Comparison of ENCODE assay signal across 19 mouse cellular contexts in genomic region chr5:116405934-116406333, GRCm38 (mm10). TPM values are rescaled to one million over a fixed set of nuclear protein-coding genes. Genes with fewer than 3 reads are reported as not detected.
A peak's percentile ranks its signal among the peaks of the same experiment; 100 is the strongest.
DNase-seq lines count a peak whose midpoint lies in the region; TF ChIP-seq lines count a peak whose summit lies in the region.
"Had no signal": no experiment of that assay in that cellular context is flagged by ENCODE, and none has a peak within 500 bp of the region (broad histone marks: within the 10 kb centered on the region; RNA-seq: fewer than 3 reads in every experiment).

No protein-coding gene starts in this region.

- TF ChIP-seq CTCF in testis, adult 2 months (IDR thresholded peaks at IDR 0.05; ENCODE audit: control insufficient read depth, insufficient read depth, insufficient replicate concordance, low read depth, low read length): no peak

- H3K4me3 ChIP-seq in testis, adult 2 months (ENCODE audit: control insufficient read depth, low read depth, low read length): peak overlapping the region; percentile 73
- no peak overlapping the region for H3K4me3 ChIP-seq in myocyte
- no peak overlapping the region for H3K4me3 ChIP-seq in heart, embryonic 10.5 days

- 100% methylated on average over 1 of the region's 1 CpGs for WGBS in heart, embryonic 10.5 days

- no peaks in the 10 kb centered on the region for H3K4me1 ChIP-seq in testis, adult 2 months (ENCODE audit: control insufficient read depth, insufficient read depth, low read length)
- H3K4me1 ChIP-seq in heart, embryonic 10.5 days: peaks cover 22% of the 10 kb centered on the region

- no peak for DNase-seq in testis, postnatal 10 days (ENCODE audit: low spot score)
- no peak for DNase-seq in heart, embryonic 10.5 days (ENCODE audit: low spot score)
- DNase-seq: adrenal gland, adult 2 months; adrenal gland, adult 8-10 months; adrenal gland, postnatal 10 days; adrenal gland, postnatal 14 days; adrenal gland, postnatal 25 days; adrenal gland, postnatal 36 days; B cell, adult 2 months; cerebellum, adult 11 months; cerebellum, adult 11-12 months; cerebellum, adult 18-20 months had no signal

- H3ac ChIP-seq in myocyte (ENCODE audit: control insufficient read depth, insufficient read length): no peak overlapping the region

- no peaks in the 10 kb centered on the region for H3K36me3 ChIP-seq in testis, adult 2 months (ENCODE audit: control insufficient read depth, insufficient read depth, low read length)
- H3K36me3 ChIP-seq in myocyte (ENCODE audit: control insufficient read depth, insufficient read depth): peaks cover 9% of the 10 kb centered on the region
- peaks cover 10% of the 10 kb centered on the region for H3K36me3 ChIP-seq in heart, embryonic 10.5 days
- H3K36me3 ChIP-seq: G1E had no signal

- no peaks in the 10 kb centered on the region for H3K27me3 ChIP-seq in testis, adult 2 months (ENCODE audit: control insufficient read depth, insufficient read depth, low read length)
- no peaks in the 10 kb centered on the region for H3K27me3 ChIP-seq in myocyte (ENCODE audit: control insufficient read depth, insufficient read depth, insufficient read length)
- no peaks in the 10 kb centered on the region for H3K27me3 ChIP-seq in heart, embryonic 10.5 days (ENCODE audit: insufficient read depth, poor library complexity, severe bottlenecking)
- H3K27me3 ChIP-seq: CH12.LX, Patski had no signal

- no peaks in the 10 kb centered on the region for H3K9me3 ChIP-seq in heart, embryonic 10.5 days

- no peak for TF ChIP-seq POLR2A in testis, adult 2 months (IDR thresholded peaks at IDR 0.05; ENCODE audit: control insufficient read depth, low read depth, low read length)
- peak; percentile 46 for TF ChIP-seq POLR2A in myocyte (IDR thresholded peaks at IDR 0.05; ENCODE audit: insufficient read length, low read depth)

- H3K4me2 ChIP-seq in myocyte (ENCODE audit: low read depth): no peak overlapping the region

- no peak overlapping the region for H3K27ac ChIP-seq in testis, adult 2 months (ENCODE audit: control insufficient read depth, insufficient read depth, low read depth, low read length)
- H3K27ac ChIP-seq in heart, embryonic 10.5 days: no peak overlapping the region

- H3K79me2 ChIP-seq in myocyte (ENCODE audit: control insufficient read depth, insufficient read depth): no peaks in the 10 kb centered on the region

TF ChIP-seq in myocyte, 11 proteins besides CTCF, POLR2A, EP300 and RAD21:
- TF ChIP-seq MYOD1 (IDR thresholded peaks at IDR 0.05; ENCODE audit: control insufficient read depth in 1 of 3, insufficient read length in 2 of 3, low read depth in 2 of 3) (no peak), MAX (IDR thresholded peaks at IDR 0.05; ENCODE audit: low read depth) (no peak), POLR2AphosphoS2 (IDR thresholded peaks at IDR 0.05; ENCODE audit: insufficient read length, low read depth) (peak; percentile 93)

RNA-seq across cellular contexts. Expression of gene Hspb8, which starts 16.7 kb away (rescaled TPM):
- polyA plus RNA-seq in testis, adult 2 months (2012; rRNA removed): 1.1 and 5.5 TPM in 2 replicates
- 138 TPM for polyA plus RNA-seq in myocyte (2012; fragmentation: generic; extraction: Trizol)
- 26.9 and 40.5 TPM in 2 replicates for polyA plus RNA-seq in heart, embryonic 10.5 days (2016; fragmentation: Nextera tagmentation; extraction: Ambion mirVana)
- polyA plus RNA-seq: activated CD4-positive, CD25-positive, alpha-beta regulatory T cell, adult 4 months; CD4-positive, CD25-positive, alpha-beta regulatory T cell, adult 4 months; G1E had no signal
